In genomic region chr9:106447348-106447747, GRCm38 (mm10) we compare ENCODE assay signal across 8 mouse cellular contexts. TPM values are rescaled to one million over a fixed set of nuclear protein-coding genes. Genes with fewer than 3 reads are reported as not detected.
DNase-seq lines count a peak whose midpoint lies in the region.

Gene Abhd14b, plus strand, starts transcription at chr9:106447459.
Gene Abhd14a, minus strand, starts transcription at chr9:106447678.

- no peaks in the 10 kb centered on the region for H3K9me3 ChIP-seq in megakaryocyte, embryonic 14.5 days

- H3K36me3 ChIP-seq in megakaryocyte, embryonic 14.5 days (replicated peaks; ENCODE audit: low read length) = no peaks in the 10 kb centered on the region

- peak; percentile 69 for DNase-seq in WW6 (ENCODE audit: low read depth, low spot score)
- peak; percentile 67 to 88 for DNase-seq in cerebellum, postnatal 4 days (ENCODE audit: low spot score in 2 of 2)
- DNase-seq in gastrocnemius, adult 8-10 months (ENCODE audit: low spot score in 2 of 2) = peak; percentile 92 to 97
- DNase-seq in hindlimb bud, embryonic 11.5 days (ENCODE audit: extremely low spot score, low read depth, low spot score) = peak; percentile 88
- DNase-seq in left cerebral cortex, adult 8-10 months (ENCODE audit: low spot score in 2 of 2) = peak; percentile 89
- peak; percentile 93 to 94 for DNase-seq in right cerebral cortex, postnatal 10 days (ENCODE audit: low spot score in 2 of 2)
- peak; percentile 89 for DNase-seq in urinary bladder, postnatal 25 days (ENCODE audit: low spot score)

- H3K4me3 ChIP-seq in megakaryocyte, embryonic 14.5 days (replicated peaks) = peak within 1 kb of the TSS; percentile 92

- peaks cover 34% of the 10 kb centered on the region for H3K4me1 ChIP-seq in megakaryocyte, embryonic 14.5 days

- H3K27me3 ChIP-seq in megakaryocyte, embryonic 14.5 days (replicated peaks) = peaks cover 21% of the 10 kb centered on the region

RNA-seq across cellular contexts. Expression of gene Abhd14b, which starts in this region (rescaled TPM):
- 1 to 10 TPM; 2.1 to 3.8 (median 3.3) TPM for total RNA-seq in gastrocnemius, adult 8-10 months (2022)
- 10 to 100 TPM; 14.6 to 16.1 (median 15.3) TPM for total RNA-seq in left cerebral cortex, adult 8-10 months (2022)
- polyA plus RNA-seq in megakaryocyte, embryonic 14.5 days (2012; ENCODE audit: insufficient read depth, low replicate concordance) = 2.4 TPM in 1 of 2 replicates, not detected in the other

RNA-seq across cellular contexts. Expression of gene Abhd14a, which starts in this region (rescaled TPM):
- 10 to 100 TPM; 15.2 to 17.8 (median 16.7) TPM for total RNA-seq in gastrocnemius, adult 8-10 months (2022)
- total RNA-seq in left cerebral cortex, adult 8-10 months (2022) = 10 to 100 TPM; 31.7 to 35.8 (median 34.5) TPM
- polyA plus RNA-seq in megakaryocyte, embryonic 14.5 days (2012; ENCODE audit: insufficient read depth, low replicate concordance) = 3.3 and 10.6 TPM in 2 replicates

Comparison
In these comparisons a context has a peak if more than half of its experiments do, and no peak if none do; other contexts are left out.
1. Peak in every context shown above with its lines: DNase-seq and H3K4me3 ChIP-seq.